Mouse (Mus musculus) neural tube, embryonic 11.5 days (tissue): Measurements from ENCODE around the gene Dpf3. TPM values are rescaled to one million over a fixed set of nuclear protein-coding genes. Genes with fewer than 3 reads are reported as not detected.

Source experiments
- ATAC-seq: fragments of 200-750 bp; cut with Nextera tagmentation; 2 replicates; pipeline ENCODE4 v1.8.0; 2017; ENCODE audit warnings: moderate number of reproducible peaks, mild to moderate bottlenecking, moderate TSS enrichment, moderate library complexity; ENCODE audit not compliant: insufficient read depth, low FRiP score, low TSS enrichment
- DNase-seq: peaks from one replicate; pipeline ENCODE4 v3.0.0-alpha.2; 2015; ENCODE audit warnings: low spot score
- H3K27ac ChIP-seq: fragments of 300-500 bp; sonication (generic); 2 replicates; pipeline ENCODE4 v1.5.1; 2014; ENCODE audit warnings: low read depth, mild to moderate bottlenecking, low read length
- H3K27me3 ChIP-seq: fragments of 300-500 bp; sonication (generic); 2 replicates; pipeline ENCODE4 v1.6.1; 2014; ENCODE audit warnings: mild to moderate bottlenecking, low read length, mixed read lengths; ENCODE audit not compliant: control insufficient read depth, insufficient read depth
- H3K36me3 ChIP-seq: fragments of 300-500 bp; sonication (generic); 2 replicates; pipeline ENCODE4 v1.6.1; 2014; ENCODE audit warnings: mild to moderate bottlenecking, low read length, moderate library complexity, mixed read lengths; ENCODE audit not compliant: control insufficient read depth, insufficient read depth
- H3K4me1 ChIP-seq: fragments of 300-500 bp; sonication (generic); 2 replicates; pipeline ENCODE4 v1.6.1; 2014; ENCODE audit warnings: low read length, mixed read lengths; ENCODE audit not compliant: control insufficient read depth, insufficient read depth
- H3K4me2 ChIP-seq: fragments of 300-500 bp; sonication (generic); 2 replicates; pipeline ENCODE4 v1.6.1; 2014; ENCODE audit warnings: low read depth, mild to moderate bottlenecking, moderate library complexity
- H3K4me3 ChIP-seq: fragments of 300-500 bp; sonication (generic); 2 replicates; pipeline ENCODE4 v1.5.1; 2014; ENCODE audit warnings: low read depth, low read length
- H3K9ac ChIP-seq: fragments of 300-500 bp; sonication (generic); 2 replicates; pipeline ENCODE4 v1.6.1; 2014; ENCODE audit warnings: mild to moderate bottlenecking, low read length
- H3K9me3 ChIP-seq: fragments of 300-500 bp; sonication (generic); 2 replicates; pipeline ENCODE4 v1.6.1; 2016; ENCODE audit warnings: low read length; ENCODE audit not compliant: control insufficient read depth
- whole genome bisulfite sequencing: fragments of 180-500 bp; shearing (Covaris S2); extraction: QIAGEN DNeasy Blood & Tissue Kit; methylation state at CpG from one replicate; pipeline ENCODE4 v1.1.7; 2014; 5-methylcytosine and 5-hydroxymethylcytosine counted together
- polyA plus RNA-seq: library from polyadenylated mRNA; unstranded; fragments of >200 nt; fragmentation: Nextera tagmentation; extraction: Ambion mirVana; gene quantifications from 2 replicates; pipeline ENCODE4 v1.2.1, GENCODE M21; 2014

The Dpf3 gene
- polyA plus RNA-seq, 1 experiment from 2014 or later = 10.8 TPM

GRCm38 (mm10) chr12:83494196-83494595 is 6.7 kb upstream of the Dpf3 start:
- H3K9me3 ChIP-seq = no peaks in the 10 kb centered on the region
- H3K4me2 ChIP-seq = no peak overlapping the region
- no peaks in the 10 kb centered on the region for H3K27me3 ChIP-seq
- ATAC-seq (no peak), DNase-seq (no peak)
- no peak overlapping the region for H3K4me3 ChIP-seq
- 87% methylated on average over 9 of the region's 9 CpGs for WGBS
- H3K27ac ChIP-seq = no peak overlapping the region
- H3K36me3 ChIP-seq = no peaks in the 10 kb centered on the region
- no peaks in the 10 kb centered on the region for H3K4me1 ChIP-seq
- H3K9ac ChIP-seq = no peak overlapping the region

DNA sequence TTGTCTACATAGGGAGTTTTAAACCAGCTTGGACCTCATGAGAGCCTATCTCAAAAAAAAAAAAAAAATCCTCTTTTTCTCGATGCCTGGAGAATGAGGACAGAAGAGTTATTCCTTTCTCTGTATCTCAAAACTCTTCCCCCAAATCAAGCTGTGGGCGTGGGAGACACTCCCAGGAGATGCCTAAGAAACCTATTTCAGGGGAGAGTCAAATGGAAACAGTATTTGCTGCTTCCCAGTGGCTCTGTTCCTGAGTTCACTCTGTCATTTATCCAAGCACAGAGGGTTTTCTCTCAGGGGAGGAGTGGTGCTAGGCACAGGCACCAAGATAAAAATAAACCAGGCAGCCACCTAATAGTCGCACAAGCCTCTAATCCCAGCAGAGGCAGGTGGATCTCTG is 5.3 kb upstream of the Dpf3 start:
- ATAC-seq (no peak), DNase-seq (no peak)
- H3K4me2 ChIP-seq = no peak overlapping the region
- no peaks in the 10 kb centered on the region for H3K27me3 ChIP-seq
- H3K4me3 ChIP-seq = no peak overlapping the region
- no peaks in the 10 kb centered on the region for H3K36me3 ChIP-seq
- H3K27ac ChIP-seq = no peak overlapping the region
- H3K9ac ChIP-seq = no peak overlapping the region
- peaks cover 10% of the 10 kb centered on the region for H3K4me1 ChIP-seq
- 83% methylated on average over 3 of the region's 3 CpGs for WGBS
- H3K9me3 ChIP-seq = no peaks in the 10 kb centered on the region

DNA sequence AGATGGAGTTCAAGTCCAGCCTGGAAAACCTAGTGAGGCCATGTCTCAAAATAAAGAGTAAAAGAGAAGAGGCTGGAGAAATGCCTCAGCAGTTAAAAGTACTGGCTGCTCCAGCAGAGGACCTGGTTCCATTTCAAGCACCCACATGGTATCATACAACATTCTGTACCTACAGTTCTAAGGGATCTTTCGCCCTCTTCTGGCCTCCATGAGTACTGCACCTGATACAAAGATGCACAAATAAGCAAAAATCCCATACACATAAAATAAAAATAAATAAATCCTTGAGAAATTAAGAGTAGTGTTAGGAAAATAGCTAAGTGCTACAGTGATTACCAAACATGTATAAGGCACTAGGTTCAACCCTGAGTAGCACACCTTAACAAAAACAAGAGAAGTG is 4.1 kb upstream of the Dpf3 start:
- Histone ChIP-seq H3K9me3 (no peaks in the 10 kb centered on the region), H3K27me3 (no peaks in the 10 kb centered on the region), H3K27ac (no peak overlapping the region), H3K9ac (no peak overlapping the region), H3K4me3 (no peak overlapping the region), H3K36me3 (no peaks in the 10 kb centered on the region), H3K4me2 (no peak overlapping the region), H3K4me1 (peaks cover 10% of the 10 kb centered on the region)
- DNase-seq (no peak), ATAC-seq (no peak)
- 52% methylated on average over 1 of the region's 1 CpGs for WGBS

GRCm38 (mm10) chr12:83489748-83490147 is 2.2 kb upstream of the Dpf3 start:
- peaks cover 13% of the 10 kb centered on the region for H3K4me1 ChIP-seq
- 0 out of 2 replicates have a peak, but pooled peaks cover 4% of the 10 kb centered on the region for H3K27me3 ChIP-seq
- no peak overlapping the region for H3K27ac ChIP-seq
- DNase-seq = no peak
- H3K9me3 ChIP-seq = no peaks in the 10 kb centered on the region
- no peak overlapping the region for H3K9ac ChIP-seq
- no peak overlapping the region for H3K4me2 ChIP-seq
- no peaks in the 10 kb centered on the region for H3K36me3 ChIP-seq
- no peak for ATAC-seq
- H3K4me3 ChIP-seq = no peak overlapping the region
- 36% methylated on average over 2 of the region's 2 CpGs for WGBS

DNA sequence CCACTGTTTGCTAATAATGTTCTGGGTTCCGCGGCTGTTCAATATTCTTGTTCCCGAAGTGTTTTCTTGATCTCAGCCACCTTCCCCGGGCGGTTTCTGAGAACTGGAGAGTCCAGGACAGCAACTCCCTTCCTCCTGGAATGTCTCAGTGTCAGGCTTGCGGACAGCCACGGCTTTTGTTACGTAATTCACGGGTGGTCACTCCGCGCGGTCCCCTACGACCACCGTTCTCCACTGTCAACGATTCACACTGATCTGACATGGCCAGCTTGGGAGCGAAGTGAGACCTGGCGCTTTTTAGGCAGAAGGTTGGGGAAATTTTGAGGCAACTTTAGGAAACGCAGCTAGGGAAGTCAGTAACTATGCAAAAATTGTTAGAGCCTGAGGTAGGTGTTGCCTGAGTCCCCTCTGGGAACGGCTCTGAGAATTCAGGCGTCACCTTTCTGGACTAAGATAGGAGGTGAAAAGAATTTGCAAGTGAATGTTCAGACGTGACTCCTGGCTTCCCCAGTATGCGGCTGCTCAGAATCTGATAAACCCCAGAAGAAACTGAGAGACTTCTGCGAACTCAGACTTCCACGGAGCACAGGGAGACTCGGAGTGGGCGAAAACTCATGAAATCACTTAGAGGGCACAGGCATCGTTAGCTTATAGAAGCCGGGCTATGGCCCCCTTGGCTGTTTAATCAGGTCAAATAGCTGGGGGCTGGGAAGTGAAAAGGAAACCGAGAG is 860 bp upstream of the Dpf3 start:
- H3K9ac ChIP-seq = peak overlapping the region; percentile 3
- no peak overlapping the region for H3K27ac ChIP-seq
- 0 out of 2 replicates have a peak, but pooled peaks cover 5% of the 10 kb centered on the region for H3K27me3 ChIP-seq
- 1% methylated on average over 29 of the region's 29 CpGs for WGBS
- H3K4me1 ChIP-seq = peaks cover 17% of the 10 kb centered on the region
- peak overlapping the region; percentile 71 for H3K4me3 ChIP-seq
- no peaks in the 10 kb centered on the region for H3K9me3 ChIP-seq
- DNase-seq (peak; percentile 49), ATAC-seq (no peak)
- H3K4me2 ChIP-seq = peak overlapping the region; percentile 98
- no peaks in the 10 kb centered on the region for H3K36me3 ChIP-seq

GRCm38 (mm10) chr12:83486671-83487461 is 650 bp downstream of the Dpf3 start:
- no peaks in the 10 kb centered on the region for H3K36me3 ChIP-seq
- H3K9ac ChIP-seq = peak overlapping the region; percentile 71
- H3K4me1 ChIP-seq = peaks cover 17% of the 10 kb centered on the region
- peak overlapping the region; percentile 98 for H3K4me2 ChIP-seq
- H3K27ac ChIP-seq = peak overlapping the region; percentile 81
- 0 out of 2 replicates have a peak, but pooled peaks cover 5% of the 10 kb centered on the region for H3K27me3 ChIP-seq
- H3K9me3 ChIP-seq = no peaks in the 10 kb centered on the region
- WGBS = under 1% methylated on average over 72 of the region's 73 CpGs
- ATAC-seq = peak; percentile 70
- peak; percentile 75 for DNase-seq
- peak overlapping the region; percentile 71 for H3K4me3 ChIP-seq

- Histone ChIP-seq H3K9me3 (no peaks in the 10 kb centered on the region), H3K36me3 (no peaks in the 10 kb centered on the region), H3K27ac (peak overlapping the region; percentile 81; the same call in 1 of the 2 replicates), H3K9ac (peak overlapping the region; percentile 71), H3K27me3 (0 out of 2 replicates have a peak, but pooled peaks cover 5% of the 10 kb centered on the region), H3K4me1 (peaks cover 17% of the 10 kb centered on the region), H3K4me3 (peak overlapping the region; percentile 71), H3K4me2 (peak overlapping the region; percentile 98)
- under 1% methylated on average over 53 of the region's 53 CpGs for WGBS
- peak; percentile 49 for DNase-seq
- no peak for ATAC-seq
Observed at GRCm38 (mm10) chr12:83485911-83486670, 1.4 kb downstream of the Dpf3 start.

- Histone ChIP-seq H3K9me3 (no peaks in the 10 kb centered on the region), H3K4me2 (peak overlapping the region; percentile 98), H3K27ac (no peak overlapping the region), H3K27me3 (0 out of 2 replicates have a peak, but pooled peaks cover 5% of the 10 kb centered on the region), H3K36me3 (no peaks in the 10 kb centered on the region), H3K4me3 (peak overlapping the region; percentile 71), H3K9ac (peak overlapping the region; percentile 71), H3K4me1 (peaks cover 17% of the 10 kb centered on the region)
- no peak for ATAC-seq
- peak; percentile 47 for DNase-seq
- under 1% methylated on average over 24 of the region's 24 CpGs for WGBS
Observed at GRCm38 (mm10) chr12:83484855-83485745, 2.4 kb downstream of the Dpf3 start.
